Mouse (Mus musculus) limb, embryonic 15.5 days (tissue): ENCODE data around the gene Maml2. TPM values are rescaled to one million over a fixed set of nuclear protein-coding genes. Genes with fewer than 3 reads are reported as not detected.

Experiments used
- ATAC-seq: fragments of 200-750 bp; cut with Nextera tagmentation; 2 replicates; pipeline ENCODE4 v1.8.0; 2017; ENCODE audit warnings: low read depth, moderate TSS enrichment; ENCODE audit not compliant: insufficient number of reproducible peaks, low FRiP score, low TSS enrichment
- H3K27ac ChIP-seq: fragments of 300-500 bp; sonication (generic); 2 replicates; pipeline ENCODE4 v1.5.1; 2015; ENCODE audit warnings: moderate library complexity, mild to moderate bottlenecking, inconsistent platforms
- H3K27me3 ChIP-seq: fragments of 300-500 bp; sonication (generic); 2 replicates; pipeline ENCODE4 v1.6.1; 2015; ENCODE audit warnings: inconsistent platforms
- H3K36me3 ChIP-seq: fragments of 300-500 bp; sonication (generic); 2 replicates; pipeline ENCODE4 v1.6.1; 2015; ENCODE audit warnings: inconsistent platforms
- H3K4me1 ChIP-seq: fragments of 300-500 bp; sonication (generic); 2 replicates; pipeline ENCODE4 v1.6.1; 2015; ENCODE audit warnings: inconsistent platforms
- H3K4me2 ChIP-seq: fragments of 300-500 bp; sonication (generic); 2 replicates; pipeline ENCODE4 v1.6.1; 2015; ENCODE audit warnings: mild to moderate bottlenecking, inconsistent platforms
- H3K4me3 ChIP-seq: fragments of 300-500 bp; sonication (generic); 2 replicates; pipeline ENCODE4 v1.5.1; 2015; ENCODE audit warnings: mild to moderate bottlenecking, inconsistent platforms
- H3K9ac ChIP-seq: fragments of 300-500 bp; sonication (generic); 2 replicates; pipeline ENCODE4 v1.6.1; 2015; ENCODE audit warnings: inconsistent platforms
- H3K9me3 ChIP-seq: fragments of 300-500 bp; sonication (generic); 2 replicates; pipeline ENCODE4 v1.6.1; 2016; ENCODE audit warnings: inconsistent platforms
- WGBS: fragments of 180-500 bp; shearing (Covaris S2); methylation state at CpG from one replicate; pipeline ENCODE4 v1.1.7; 2015; 5-methylcytosine and 5-hydroxymethylcytosine counted together
- polyA plus RNA-seq: library from polyadenylated mRNA; unstranded; fragments of >200 nt; fragmentation: Nextera tagmentation; extraction: Ambion mirVana; gene quantifications from 2 replicates; pipeline ENCODE4 v1.2.1, GENCODE M21; 2015

Gene Maml2
- polyA plus RNA-seq, 1 experiment from 2014 or later = 10.9 TPM

DNA sequence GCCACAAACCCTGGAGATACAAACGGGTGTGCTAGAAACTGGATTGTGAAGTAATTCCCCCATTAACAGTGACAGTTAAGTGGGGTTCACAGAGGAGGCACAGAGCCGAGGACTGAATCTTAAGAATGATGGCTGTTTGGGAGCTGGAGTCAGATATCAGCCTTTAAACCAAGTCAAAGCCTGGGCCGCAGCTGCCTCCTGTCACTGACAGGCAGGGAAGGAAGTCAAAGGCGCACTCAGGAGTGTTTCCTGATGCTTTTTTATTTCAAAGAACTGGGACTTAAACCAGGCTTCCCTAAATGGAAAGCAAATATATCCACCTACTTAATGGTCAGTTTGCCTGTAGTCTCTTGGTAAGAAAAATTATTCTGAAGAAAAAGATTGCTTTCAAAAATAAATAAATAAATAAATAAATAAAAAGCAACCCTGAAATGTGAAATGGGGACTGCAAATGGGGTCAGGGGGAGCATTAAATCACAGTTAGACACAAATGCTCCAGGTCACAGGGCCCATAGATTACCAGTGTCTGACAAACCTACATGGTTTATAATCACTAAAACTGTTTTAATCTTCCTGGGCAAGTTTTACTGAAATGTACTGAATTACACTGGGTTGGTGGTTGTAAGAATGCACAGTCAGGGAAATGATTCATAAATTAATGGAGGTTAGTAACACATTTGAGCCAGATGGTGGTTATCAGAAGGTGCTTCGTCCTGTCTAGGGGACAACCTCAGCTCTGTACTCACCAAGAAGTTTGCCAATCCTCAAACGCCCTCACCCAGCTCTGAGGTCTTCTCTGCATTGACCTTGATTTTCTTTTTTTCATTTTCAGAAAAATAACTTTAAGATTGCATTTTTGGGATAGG lies 209.4 kb downstream of the Maml2 start:
- Histone ChIP-seq H3K4me1 (no peaks in the 10 kb centered on the region), H3K9me3 (no peaks in the 10 kb centered on the region), H3K36me3 (no peaks in the 10 kb centered on the region), H3K27ac (no peak overlapping the region), H3K27me3 (no peaks in the 10 kb centered on the region), H3K4me3 (no peak overlapping the region), H3K4me2 (no peak overlapping the region), H3K9ac (no peak overlapping the region)
- ATAC-seq = no peak
- 43% methylated on average over 6 of the region's 6 CpGs for WGBS

DNA sequence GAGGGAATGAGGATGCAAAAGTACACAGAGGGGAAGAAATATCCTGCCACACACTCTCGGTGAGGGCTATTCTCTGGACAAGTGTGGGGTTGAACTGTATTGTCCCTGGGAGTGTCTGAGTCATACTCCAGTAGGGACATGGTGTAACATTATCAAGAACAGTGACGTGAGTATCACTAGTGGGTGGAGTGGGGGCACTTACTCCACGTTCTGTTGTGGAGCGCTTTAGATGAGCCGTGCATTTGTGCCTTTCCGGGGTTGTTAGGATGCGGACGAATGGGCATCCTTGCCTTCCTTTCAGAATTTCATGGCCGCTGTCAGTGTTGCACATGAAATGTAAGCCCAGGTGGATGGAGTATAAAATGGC lies 210.0 kb downstream of the Maml2 start:
- ATAC-seq = no peak
- H3K4me2 ChIP-seq = no peak overlapping the region
- H3K9me3 ChIP-seq = no peaks in the 10 kb centered on the region
- no peak overlapping the region for H3K4me3 ChIP-seq
- H3K36me3 ChIP-seq = no peaks in the 10 kb centered on the region
- no peak overlapping the region for H3K27ac ChIP-seq
- no peak overlapping the region for H3K9ac ChIP-seq
- 89% methylated on average over 9 of the region's 9 CpGs for WGBS
- H3K27me3 ChIP-seq = no peaks in the 10 kb centered on the region
- H3K4me1 ChIP-seq = no peaks in the 10 kb centered on the region

DNA sequence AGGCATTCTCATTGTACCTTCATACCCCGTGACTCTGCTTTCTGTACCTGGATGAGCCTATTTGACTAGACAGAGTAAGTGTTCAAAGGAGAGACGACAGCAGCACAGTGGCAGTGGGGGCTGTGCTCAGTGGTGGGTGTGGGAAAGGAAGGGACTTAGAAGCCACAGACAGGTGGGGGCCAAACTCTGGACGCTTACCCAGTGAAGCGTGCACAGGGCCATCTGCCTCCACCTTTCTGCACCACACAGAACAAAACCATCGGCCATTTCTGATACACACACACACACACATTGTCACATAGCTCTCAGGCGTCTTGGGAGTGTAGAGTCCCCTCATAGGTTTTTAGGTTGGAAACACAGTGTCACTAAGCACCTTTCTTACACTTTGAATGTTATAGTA lies 212.0 kb downstream of the Maml2 start:
- Histone ChIP-seq H3K36me3 (no peaks in the 10 kb centered on the region), H3K4me2 (no peak overlapping the region), H3K9me3 (no peaks in the 10 kb centered on the region), H3K4me1 (no peaks in the 10 kb centered on the region), H3K27ac (no peak overlapping the region), H3K4me3 (no peak overlapping the region), H3K9ac (no peak overlapping the region), H3K27me3 (no peaks in the 10 kb centered on the region)
- no peak for ATAC-seq
- WGBS = 81% methylated on average over 6 of the region's 6 CpGs

DNA sequence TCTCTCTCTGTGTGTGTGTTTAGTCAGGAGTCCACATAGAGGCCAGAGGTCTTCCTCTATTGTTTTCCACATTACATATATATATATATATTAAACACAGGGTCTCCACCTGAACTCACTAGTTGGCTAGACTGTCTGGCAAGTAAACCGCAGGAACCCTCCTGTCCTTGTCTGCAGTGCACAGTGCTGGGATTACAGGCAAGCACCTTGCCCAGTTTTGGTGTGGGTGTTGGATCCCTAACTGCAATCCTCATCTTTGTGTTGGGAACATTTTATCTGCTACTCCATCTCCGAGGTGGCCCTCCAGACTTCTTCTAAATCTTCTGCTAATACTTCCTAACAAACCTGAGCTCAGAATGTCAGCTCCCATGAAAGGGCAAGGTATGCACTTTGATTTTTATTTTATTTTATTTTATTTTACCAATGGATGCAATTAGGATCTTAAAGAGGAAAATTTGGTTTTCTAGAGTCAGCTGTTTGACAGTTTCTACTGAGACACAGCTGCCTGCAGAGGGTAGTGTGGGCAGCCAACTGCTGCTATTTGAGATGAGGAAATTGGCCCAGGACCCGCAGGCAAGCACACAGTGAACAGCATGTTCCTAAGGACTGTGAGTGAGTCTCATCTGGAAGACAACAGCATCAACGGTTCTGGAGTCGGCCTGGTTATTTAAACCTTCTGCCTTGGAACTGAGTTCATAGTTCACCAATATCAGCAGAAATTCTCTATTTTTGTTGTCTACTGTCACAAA lies 213.0 kb downstream of the Maml2 start:
- H3K36me3 ChIP-seq = no peaks in the 10 kb centered on the region
- no peak overlapping the region for H3K4me2 ChIP-seq
- no peak overlapping the region for H3K27ac ChIP-seq
- no peaks in the 10 kb centered on the region for H3K9me3 ChIP-seq
- no peak overlapping the region for H3K9ac ChIP-seq
- no peak for ATAC-seq
- 65% methylated on average over 5 of the region's 5 CpGs for WGBS
- no peak overlapping the region for H3K4me3 ChIP-seq
- no peaks in the 10 kb centered on the region for H3K27me3 ChIP-seq
- no peaks in the 10 kb centered on the region for H3K4me1 ChIP-seq

DNA sequence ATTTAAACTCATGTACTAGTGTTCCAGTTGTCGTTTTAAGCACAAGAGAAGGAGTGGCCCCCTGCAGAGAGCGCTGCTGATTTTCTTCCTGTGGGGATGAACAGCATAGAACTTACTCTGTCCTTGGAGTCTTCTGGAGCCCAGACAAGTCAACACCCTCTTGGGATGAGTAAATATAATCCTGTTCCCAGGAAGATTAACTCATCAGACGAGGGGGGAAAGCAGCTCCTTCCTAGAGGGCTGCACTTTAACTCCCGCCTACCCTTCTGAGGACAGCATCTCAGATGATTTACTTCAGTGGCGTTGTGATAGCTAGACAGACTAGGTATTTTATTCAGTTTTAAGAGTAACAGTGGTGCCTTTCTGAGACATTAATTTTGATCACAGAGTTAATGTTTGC lies 215.4 kb downstream of the Maml2 start:
- WGBS = 46% methylated on average over 5 of the region's 5 CpGs

DNA sequence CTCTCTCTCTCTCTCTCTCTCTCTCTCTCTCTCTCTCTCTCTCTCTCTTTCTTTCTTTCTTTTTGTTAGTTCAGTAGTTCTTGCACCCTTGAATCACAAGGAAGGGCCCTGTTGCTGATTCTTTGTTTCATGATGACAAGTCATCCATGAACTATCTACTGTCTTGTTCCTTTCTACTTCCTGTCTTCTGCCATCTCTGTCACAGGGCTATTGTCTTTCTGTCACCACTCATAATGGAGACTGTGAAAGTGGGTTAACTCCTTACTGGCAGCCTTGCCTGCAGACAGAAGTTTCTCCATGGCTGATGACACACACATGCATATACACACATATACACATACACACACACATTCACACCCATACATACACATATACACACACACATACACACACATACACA lies 216.7 kb downstream of the Maml2 start:
- Histone ChIP-seq H3K27me3 (no peaks in the 10 kb centered on the region), H3K36me3 (no peaks in the 10 kb centered on the region), H3K4me1 (peaks cover 4% of the 10 kb centered on the region), H3K9me3 (no peaks in the 10 kb centered on the region), H3K27ac (no peak overlapping the region), H3K4me2 (no peak overlapping the region), H3K9ac (no peak overlapping the region), H3K4me3 (no peak overlapping the region)
- ATAC-seq = no peak

More for the DNA sequence above, 215.4 kb downstream of the Maml2 start:
- H3K4me1 ChIP-seq = peaks cover 4% of the 10 kb centered on the region
- no peak overlapping the region for H3K27ac ChIP-seq
- no peak overlapping the region for H3K9ac ChIP-seq
- H3K4me2 ChIP-seq = no peak overlapping the region
- no peaks in the 10 kb centered on the region for H3K36me3 ChIP-seq
- ATAC-seq = no peak
- H3K9me3 ChIP-seq = no peaks in the 10 kb centered on the region
- no peaks in the 10 kb centered on the region for H3K27me3 ChIP-seq
- H3K4me3 ChIP-seq = no peak overlapping the region

DNA sequence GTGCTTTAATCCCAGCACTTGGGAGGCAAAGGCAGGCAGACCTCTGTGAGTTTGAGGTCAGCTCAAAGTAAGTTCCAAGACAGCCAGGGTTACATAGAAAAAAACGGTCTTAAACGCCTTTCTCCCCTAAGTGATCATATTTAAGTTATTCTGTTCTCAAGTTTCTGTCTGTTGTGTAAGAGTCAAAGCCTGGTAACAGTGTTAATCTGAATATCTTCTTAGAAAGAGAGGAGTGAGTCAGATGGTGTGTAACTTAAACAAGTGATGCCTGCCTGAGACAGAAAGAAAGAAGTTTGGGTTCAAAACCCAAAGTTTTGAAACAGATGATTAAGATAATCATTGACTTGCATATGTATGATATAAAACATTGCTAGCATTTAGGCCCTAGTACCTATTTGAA lies 218.2 kb downstream of the Maml2 start:
- Histone ChIP-seq H3K27me3 (no peaks in the 10 kb centered on the region), H3K9ac (no peak overlapping the region), H3K4me2 (no peak overlapping the region), H3K36me3 (no peaks in the 10 kb centered on the region), H3K27ac (no peak overlapping the region), H3K4me3 (no peak overlapping the region), H3K4me1 (peaks cover 4% of the 10 kb centered on the region), H3K9me3 (no peaks in the 10 kb centered on the region)
- 59% methylated on average over 2 of the region's 2 CpGs for WGBS
- no peak for ATAC-seq

DNA sequence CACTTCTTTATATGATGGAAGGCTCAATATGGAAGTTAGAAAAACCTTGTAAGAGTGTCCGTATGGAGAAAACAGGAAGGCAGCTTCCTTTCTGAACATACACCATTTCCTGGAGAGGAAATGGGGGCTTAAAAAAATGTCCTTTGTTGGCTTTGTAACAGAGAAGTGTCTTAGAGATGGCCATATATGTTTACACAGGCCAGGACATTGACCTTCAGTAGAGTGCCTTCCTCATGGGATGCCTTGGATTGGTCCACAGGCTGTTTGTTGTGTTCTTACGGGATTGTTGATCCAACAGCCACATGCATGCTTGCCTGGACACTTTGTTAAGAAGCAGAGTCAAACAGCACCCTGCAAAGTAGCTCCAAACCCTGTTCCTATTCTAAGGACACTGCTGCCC lies 220.3 kb downstream of the Maml2 start:
- no peaks in the 10 kb centered on the region for H3K27me3 ChIP-seq
- no peak for ATAC-seq
- no peak overlapping the region for H3K27ac ChIP-seq
- peaks cover 4% of the 10 kb centered on the region for H3K4me1 ChIP-seq
- 54% methylated on average over 2 of the region's 2 CpGs for WGBS
- H3K36me3 ChIP-seq = no peaks in the 10 kb centered on the region
- no peaks in the 10 kb centered on the region for H3K9me3 ChIP-seq
- H3K4me3 ChIP-seq = no peak overlapping the region
- no peak overlapping the region for H3K9ac ChIP-seq
- H3K4me2 ChIP-seq = no peak overlapping the region

DNA sequence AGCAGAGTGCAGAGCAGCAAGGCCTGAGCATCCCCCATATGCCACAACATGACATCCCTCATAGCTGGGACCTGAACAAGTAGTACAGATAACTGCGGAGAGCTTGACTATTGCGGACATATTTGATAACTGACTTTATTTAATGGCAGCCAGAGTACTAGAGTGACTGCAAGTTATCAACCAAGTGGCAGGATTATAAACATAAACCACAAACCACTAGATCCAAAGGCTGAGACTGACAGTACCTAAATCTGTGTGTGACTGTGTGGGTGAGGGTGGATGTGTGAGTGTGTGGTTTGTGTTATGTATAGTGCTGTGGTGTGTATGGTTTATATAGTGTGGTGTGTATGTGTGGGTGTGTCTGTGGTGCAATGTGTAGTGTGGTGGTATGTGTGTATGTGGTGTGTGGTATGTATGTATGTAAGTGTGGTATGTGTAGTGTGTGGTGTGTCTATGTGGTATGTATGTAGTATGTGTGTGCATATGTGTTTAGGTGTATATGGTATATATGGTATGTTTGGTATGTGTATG lies 220.7 kb downstream of the Maml2 start:
- Histone ChIP-seq H3K4me1 (peaks cover 4% of the 10 kb centered on the region), H3K9me3 (no peaks in the 10 kb centered on the region), H3K4me2 (no peak overlapping the region), H3K4me3 (no peak overlapping the region), H3K36me3 (no peaks in the 10 kb centered on the region), H3K27ac (no peak overlapping the region), H3K9ac (no peak overlapping the region), H3K27me3 (no peaks in the 10 kb centered on the region)
- ATAC-seq = peak; percentile 55; the same call in 1 of the 2 replicates
- WGBS = 94% methylated on average over 2 of the region's 2 CpGs

DNA sequence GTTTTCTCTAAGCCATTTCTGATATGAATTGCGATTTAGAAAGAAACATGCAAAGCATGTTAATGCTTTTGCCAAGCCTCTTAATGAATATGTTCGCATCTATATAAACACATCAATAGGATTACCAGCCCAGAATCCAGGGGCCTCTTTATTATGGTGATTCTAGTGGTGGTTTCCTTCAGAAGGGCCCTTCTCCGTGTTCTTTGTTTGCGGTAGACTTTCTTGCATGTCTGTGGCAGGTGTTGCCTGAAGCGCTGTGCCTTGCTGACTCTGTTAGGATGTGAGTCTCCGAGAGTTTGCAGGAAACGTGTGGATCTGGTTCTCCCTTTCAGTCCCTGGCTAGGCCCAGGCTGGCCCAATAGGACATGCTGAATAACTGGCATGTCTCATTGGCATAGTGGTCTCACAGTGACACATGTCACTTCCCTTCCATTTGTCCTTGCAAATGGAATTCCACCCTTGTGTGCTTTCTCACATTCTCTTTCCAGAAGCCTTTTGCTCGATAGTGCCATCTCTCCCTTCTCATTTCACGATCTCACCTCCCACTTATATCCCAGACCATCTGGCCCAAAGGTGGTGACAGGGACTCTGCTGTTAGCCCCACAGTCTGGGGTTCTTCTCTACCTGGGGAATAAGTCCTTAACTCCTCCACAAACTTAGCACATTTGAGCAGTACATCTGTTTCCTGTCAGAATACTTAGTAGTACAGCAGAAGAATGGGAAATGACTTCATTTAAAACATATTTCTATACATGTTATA lies 224.5 kb downstream of the Maml2 start:
- H3K4me1 ChIP-seq = peaks cover 8% of the 10 kb centered on the region
- H3K9ac ChIP-seq = no peak overlapping the region
- no peaks in the 10 kb centered on the region for H3K27me3 ChIP-seq
- no peak for ATAC-seq
- H3K4me3 ChIP-seq = no peak overlapping the region
- no peak overlapping the region; the same call in 1 of the 2 replicates for H3K27ac ChIP-seq
- WGBS = 67% methylated on average over 9 of the region's 9 CpGs
- no peaks in the 10 kb centered on the region for H3K36me3 ChIP-seq
- H3K9me3 ChIP-seq = no peaks in the 10 kb centered on the region
- no peak overlapping the region for H3K4me2 ChIP-seq

DNA sequence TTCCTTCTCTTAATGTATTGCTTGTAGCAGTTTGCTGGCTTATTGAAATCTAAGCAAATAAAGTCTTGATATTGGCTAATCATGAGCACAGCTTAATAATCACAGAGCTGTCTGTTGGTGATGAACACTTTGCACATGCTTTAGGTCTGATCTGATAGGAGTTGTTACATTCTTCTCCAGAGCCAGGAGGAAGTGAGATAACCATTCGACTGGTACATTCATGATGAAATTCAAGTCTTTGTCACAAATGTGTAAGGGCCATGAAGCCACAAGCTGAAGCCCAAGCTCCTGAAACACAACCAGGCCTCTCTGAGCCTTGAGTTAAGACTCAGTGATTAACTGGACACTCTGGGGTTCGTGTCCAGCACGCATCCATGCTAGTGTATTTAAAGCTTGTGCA lies 225.3 kb downstream of the Maml2 start:
- Histone ChIP-seq H3K9ac (no peak overlapping the region), H3K4me1 (peaks cover 8% of the 10 kb centered on the region; the same call in 1 of the 2 replicates), H3K4me3 (no peak overlapping the region), H3K27ac (no peak overlapping the region), H3K9me3 (no peaks in the 10 kb centered on the region), H3K27me3 (no peaks in the 10 kb centered on the region), H3K36me3 (no peaks in the 10 kb centered on the region), H3K4me2 (no peak overlapping the region)
- 84% methylated on average over 3 of the region's 3 CpGs for WGBS
- ATAC-seq = no peak
